Mouse (Mus musculus): ENCODE results near the gene Tbc1d16.
"Not testable (repeated sequence)": the region's sequence is repeated elsewhere in the genome, so short reads cannot be mapped to it uniquely, and the experiment has no call there.

Gene Tbc1d16

GRCm38 (mm10) chr11:119228091-119228781 is at the start of gene Tbc1d16, which contains the start of gene Ccdc40:
Gene Tbc1d16 (minus strand): TSS chr11:119228499.
Gene Ccdc40 (plus strand): TSS chr11:119228572.
- no peak for DNase-seq (ENCODE audit: low spot score)

- no peak for DNase-seq (ENCODE audit: low spot score)
Observed at GRCm38 (mm10) chr11:119273186-119273930, 45.1 kb upstream of the Tbc1d16 start.

GRCm38 (mm10) chr11:119272492-119272891 is 44.2 kb upstream of the Tbc1d16 start:
- DNase-seq (ENCODE audit: low spot score), result not testable (repeated sequence)

GRCm38 (mm10) chr11:119268557-119269195 is 40.4 kb upstream of the Tbc1d16 start:
- DNase-seq (ENCODE audit: low spot score), result no peak

- peak; percentile 93 for DNase-seq (ENCODE audit: low spot score)
Observed at GRCm38 (mm10) chr11:119267768-119268556, 39.7 kb upstream of the Tbc1d16 start, which contains the start of gene Gaa. Gene Gaa (plus strand): TSS chr11:119267887.

GRCm38 (mm10) chr11:119267241-119267674 is 39.0 kb upstream of the Tbc1d16 start:
- DNase-seq (ENCODE audit: low spot score), result peak; percentile 86

- DNase-seq (ENCODE audit: low spot score), result no peak
Observed at GRCm38 (mm10) chr11:119265811-119266210, 37.5 kb upstream of the Tbc1d16 start.

GRCm38 (mm10) chr11:119264413-119264812 is 36.1 kb upstream of the Tbc1d16 start:
- DNase-seq (ENCODE audit: low spot score), result no peak

GRCm38 (mm10) chr11:119259977-119260376 is 31.7 kb upstream of the Tbc1d16 start:
- DNase-seq (ENCODE audit: low spot score), result no peak

GRCm38 (mm10) chr11:119258572-119259322 is 30.4 kb upstream of the Tbc1d16 start:
- peak; percentile 75 for DNase-seq (ENCODE audit: low spot score)

GRCm38 (mm10) chr11:119258216-119258571 is 29.9 kb upstream of the Tbc1d16 start:
- no peak for DNase-seq (ENCODE audit: low spot score)

GRCm38 (mm10) chr11:119256557-119256956 is 28.3 kb upstream of the Tbc1d16 start:
- not testable (repeated sequence) for DNase-seq (ENCODE audit: low spot score)

GRCm38 (mm10) chr11:119252854-119253541 is 24.7 kb upstream of the Tbc1d16 start:
- no peak for DNase-seq (ENCODE audit: low spot score)

- DNase-seq (ENCODE audit: low spot score), result no peak
Observed at GRCm38 (mm10) chr11:119250998-119251397, 22.7 kb upstream of the Tbc1d16 start.

GRCm38 (mm10) chr11:119249011-119249410 is 20.7 kb upstream of the Tbc1d16 start:
- no peak for DNase-seq (ENCODE audit: low spot score)

GRCm38 (mm10) chr11:119245543-119245942 is 17.2 kb upstream of the Tbc1d16 start:
- not testable (repeated sequence) for DNase-seq (ENCODE audit: low spot score)

GRCm38 (mm10) chr11:119239480-119239879 is 11.2 kb upstream of the Tbc1d16 start:
- no peak for DNase-seq (ENCODE audit: low spot score)

GRCm38 (mm10) chr11:119238305-119238721 is 10.0 kb upstream of the Tbc1d16 start:
- peak; percentile 67 for DNase-seq (ENCODE audit: low spot score)

GRCm38 (mm10) chr11:119237568-119238304 is 9.4 kb upstream of the Tbc1d16 start:
- DNase-seq (ENCODE audit: low spot score), result no peak

GRCm38 (mm10) chr11:119237007-119237406 is 8.7 kb upstream of the Tbc1d16 start:
- no peak for DNase-seq (ENCODE audit: low spot score)
